Mouse (Mus musculus) liver, embryonic 16.5 days (tissue): ENCODE measurements at regions not wholly inside any gene's neighbourhood (a gene's known extent, or its start where the extent isn't known, plus 50 kb on each side); places are given as distances from the start of the nearest gene placed in this dataset.
"Not testable (repeated sequence)": the region's sequence is repeated elsewhere in the genome, so short reads cannot be mapped to it uniquely, and the experiment has no call there.

Source experiments
- ATAC-seq: fragments of 200-750 bp; cut with Nextera tagmentation; 2 replicates; pipeline ENCODE4 v1.8.0; 2017; ENCODE audit warnings: low read depth, mild to moderate bottlenecking, moderate number of reproducible peaks, moderate library complexity
- H3K27ac ChIP-seq: fragments of 300-500 bp; sonication (generic); 2 replicates; pipeline ENCODE4 v1.5.1; 2014; ENCODE audit warnings: mild to moderate bottlenecking, low read length
- H3K27me3 ChIP-seq: fragments of 300-500 bp; sonication (generic); 2 replicates; pipeline ENCODE4 v1.6.1; 2014; ENCODE audit warnings: low read depth, low read length, mixed read lengths; ENCODE audit not compliant: control insufficient read depth, insufficient read depth
- H3K36me3 ChIP-seq: fragments of 300-500 bp; sonication (generic); 2 replicates; pipeline ENCODE4 v1.6.1; 2014; ENCODE audit warnings: mild to moderate bottlenecking; ENCODE audit not compliant: control insufficient read depth, insufficient read depth
- H3K4me1 ChIP-seq: fragments of 300-500 bp; sonication (generic); 2 replicates; pipeline ENCODE4 v1.6.1; 2014; ENCODE audit warnings: low read depth, low read length, mixed read lengths; ENCODE audit not compliant: control insufficient read depth
- H3K4me2 ChIP-seq: fragments of 300-500 bp; sonication (generic); 2 replicates; pipeline ENCODE4 v1.6.1; 2014; ENCODE audit warnings: low read depth, low read length, mixed read lengths
- H3K4me3 ChIP-seq: fragments of 300-500 bp; sonication (generic); 2 replicates; pipeline ENCODE4 v1.5.1; 2014; ENCODE audit warnings: low read depth, mild to moderate bottlenecking, low read length
- H3K9ac ChIP-seq: fragments of 300-500 bp; sonication (generic); 2 replicates; pipeline ENCODE4 v1.6.1; 2014; ENCODE audit warnings: low read depth, low read length
- H3K9me3 ChIP-seq: fragments of 300-500 bp; sonication (generic); replicated peaks from 2 replicates; pipeline ENCODE4 v1.6.1; 2016; ENCODE audit warnings: low read length; ENCODE audit not compliant: control insufficient read depth
- WGBS: fragments of 180-500 bp; shearing (Covaris S2); extraction: QIAGEN DNeasy Blood & Tissue Kit; methylation state at CpG from one replicate; pipeline ENCODE4 v1.1.7; 2014; ENCODE audit not compliant: insufficient replicate concordance; 5-methylcytosine and 5-hydroxymethylcytosine counted together

DNA sequence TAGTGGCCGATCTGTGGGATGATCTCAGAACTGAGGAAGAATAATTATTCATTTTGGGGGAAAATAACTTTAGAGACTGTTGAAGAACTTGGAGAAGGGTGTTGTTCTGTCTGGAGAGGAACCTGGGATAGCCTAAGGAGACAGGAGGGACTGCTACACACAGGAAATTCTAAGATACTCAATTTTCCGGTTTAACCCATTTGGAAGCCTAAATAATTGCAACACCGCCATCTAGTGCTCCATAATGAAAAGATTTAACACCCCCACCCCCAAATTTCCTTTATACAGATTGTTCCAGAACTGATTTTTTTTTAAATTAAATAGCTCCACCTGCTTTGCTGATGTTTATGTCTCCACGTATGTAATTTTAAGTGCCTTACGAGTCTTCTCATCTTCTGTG is 157.2 kb upstream of the Adgra3 start:
- 26% methylated on average over 5 of the region's 5 CpGs for WGBS
- no peaks in the 10 kb centered on the region for H3K27me3 ChIP-seq
- no peak overlapping the region for H3K27ac ChIP-seq
- H3K9me3 ChIP-seq, result no peaks in the 10 kb centered on the region
- no peak overlapping the region for H3K9ac ChIP-seq
- no peaks in the 10 kb centered on the region; the same call in 1 of the 2 replicates for H3K4me1 ChIP-seq
- H3K4me3 ChIP-seq, result no peak overlapping the region
- no peaks in the 10 kb centered on the region for H3K36me3 ChIP-seq
- no peak for ATAC-seq
- H3K4me2 ChIP-seq, result no peak overlapping the region

DNA sequence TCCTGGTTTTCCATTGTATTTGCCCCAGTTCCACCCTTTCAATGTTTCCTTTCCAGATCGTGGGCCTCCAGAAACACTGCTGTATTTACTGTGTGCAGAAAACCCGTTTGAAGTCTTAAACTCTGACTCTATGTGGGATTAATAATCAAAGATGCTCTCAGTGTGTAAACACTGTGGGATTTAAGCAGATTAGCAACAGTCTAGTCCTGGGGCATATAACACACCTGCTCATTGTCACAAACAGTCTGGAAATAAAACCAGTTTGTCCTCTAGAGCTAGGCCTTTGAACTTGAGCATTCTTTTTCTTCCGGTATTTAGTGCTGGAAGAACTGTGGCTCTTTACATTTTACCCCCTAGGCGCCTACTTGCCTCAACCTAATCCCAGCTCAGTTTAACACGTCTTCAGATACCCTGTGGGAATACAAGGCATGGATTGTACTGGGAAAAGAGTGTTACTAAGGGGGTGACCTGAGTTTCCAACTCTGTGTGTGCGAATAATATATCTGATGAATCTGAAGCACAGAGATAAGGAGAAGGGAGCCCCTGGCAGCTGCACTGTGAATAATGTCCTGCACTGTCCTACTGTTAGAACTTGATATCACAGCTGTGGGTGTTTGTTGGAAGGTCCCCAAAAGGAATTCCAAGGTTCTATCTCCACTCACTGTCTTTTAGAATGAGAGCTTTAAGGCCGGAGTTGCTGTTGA is 143.7 kb upstream of the Adgra3 start:
- Histone ChIP-seq H3K9me3 (no peaks in the 10 kb centered on the region), H3K4me3 (no peak overlapping the region), H3K4me2 (no peak overlapping the region), H3K27ac (no peak overlapping the region), H3K9ac (no peak overlapping the region), H3K36me3 (no peaks in the 10 kb centered on the region), H3K27me3 (no peaks in the 10 kb centered on the region), H3K4me1 (no peaks in the 10 kb centered on the region)
- ATAC-seq, result no peak
- WGBS, result 46% methylated on average over 7 of the region's 7 CpGs

DNA sequence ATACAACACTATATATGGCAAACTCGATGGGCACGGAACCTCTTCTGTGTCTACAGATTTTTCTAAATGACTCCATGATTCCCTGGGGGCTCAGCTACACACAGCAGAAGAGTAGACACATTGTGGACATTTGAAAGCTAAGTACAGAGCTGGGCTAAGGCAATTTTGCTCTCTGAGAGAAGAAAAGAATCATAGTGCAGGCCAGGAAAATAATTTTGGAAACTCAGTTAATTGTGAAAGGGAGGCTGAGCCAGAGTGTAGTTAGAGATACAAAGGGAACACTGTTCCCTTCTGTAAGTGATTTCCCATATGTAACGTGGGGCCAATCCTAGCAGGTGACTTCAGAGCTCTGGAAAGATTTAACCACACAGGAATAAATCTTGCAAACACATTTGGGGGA is 137.6 kb upstream of the Adgra3 start:
- no peaks in the 10 kb centered on the region for H3K4me1 ChIP-seq
- no peak overlapping the region for H3K9ac ChIP-seq
- no peak overlapping the region for H3K4me2 ChIP-seq
- no peaks in the 10 kb centered on the region for H3K36me3 ChIP-seq
- 65% methylated on average over 3 of the region's 3 CpGs for WGBS
- H3K27me3 ChIP-seq, result no peaks in the 10 kb centered on the region
- H3K9me3 ChIP-seq, result no peaks in the 10 kb centered on the region
- no peak overlapping the region for H3K27ac ChIP-seq
- no peak overlapping the region for H3K4me3 ChIP-seq
- no peak for ATAC-seq

DNA sequence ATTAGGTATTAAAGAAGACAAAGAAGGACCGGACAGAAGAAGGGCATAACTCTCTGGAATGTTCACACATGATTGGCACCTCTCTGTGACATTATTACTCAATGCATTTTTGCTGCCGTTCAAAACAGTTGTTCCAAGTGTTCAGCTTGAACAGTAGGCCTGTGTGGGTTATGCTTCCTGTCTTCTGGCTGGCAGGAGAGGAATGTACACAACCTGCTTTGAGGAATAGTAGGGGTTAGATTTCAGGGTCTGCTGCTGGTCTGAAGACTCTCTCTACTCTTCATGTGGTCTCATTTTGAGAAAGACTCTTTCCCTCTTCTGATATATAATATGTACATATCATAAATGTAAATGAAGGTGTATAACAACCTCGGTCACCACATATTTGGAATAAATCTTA is 137.2 kb upstream of the Adgra3 start:
- no peaks in the 10 kb centered on the region for H3K9me3 ChIP-seq
- no peaks in the 10 kb centered on the region for H3K4me1 ChIP-seq
- WGBS, result 49% methylated on average over 3 of the region's 3 CpGs
- no peak overlapping the region for H3K9ac ChIP-seq
- H3K27me3 ChIP-seq, result no peaks in the 10 kb centered on the region
- ATAC-seq, result no peak
- no peak overlapping the region for H3K27ac ChIP-seq
- no peak overlapping the region for H3K4me3 ChIP-seq
- H3K36me3 ChIP-seq, result no peaks in the 10 kb centered on the region
- H3K4me2 ChIP-seq, result no peak overlapping the region

DNA sequence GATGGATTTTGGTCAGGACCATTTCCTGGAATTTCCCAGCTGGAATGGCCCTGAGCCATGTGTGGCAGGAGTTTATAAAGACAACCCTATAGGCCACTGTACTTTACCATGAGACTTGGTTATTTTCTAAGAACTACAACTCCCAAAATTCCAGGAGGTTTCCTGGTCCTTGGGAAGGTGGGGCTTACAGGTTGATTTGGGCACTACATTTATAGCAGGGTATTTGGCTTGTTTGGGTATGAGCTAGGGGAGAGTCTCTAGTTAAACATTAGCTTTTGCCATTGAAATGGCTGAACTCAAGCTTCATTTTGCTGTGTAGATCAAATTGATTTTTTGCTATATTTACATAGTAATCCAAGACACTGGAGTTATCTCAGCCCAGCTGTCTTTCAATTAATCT is 130.6 kb upstream of the Adgra3 start:
- Histone ChIP-seq H3K9ac (no peak overlapping the region), H3K9me3 (no peaks in the 10 kb centered on the region; the same call in 1 of the 2 replicates), H3K27me3 (no peaks in the 10 kb centered on the region), H3K4me1 (no peaks in the 10 kb centered on the region), H3K36me3 (no peaks in the 10 kb centered on the region), H3K4me2 (no peak overlapping the region), H3K27ac (no peak overlapping the region), H3K4me3 (no peak overlapping the region)
- no peak for ATAC-seq

DNA sequence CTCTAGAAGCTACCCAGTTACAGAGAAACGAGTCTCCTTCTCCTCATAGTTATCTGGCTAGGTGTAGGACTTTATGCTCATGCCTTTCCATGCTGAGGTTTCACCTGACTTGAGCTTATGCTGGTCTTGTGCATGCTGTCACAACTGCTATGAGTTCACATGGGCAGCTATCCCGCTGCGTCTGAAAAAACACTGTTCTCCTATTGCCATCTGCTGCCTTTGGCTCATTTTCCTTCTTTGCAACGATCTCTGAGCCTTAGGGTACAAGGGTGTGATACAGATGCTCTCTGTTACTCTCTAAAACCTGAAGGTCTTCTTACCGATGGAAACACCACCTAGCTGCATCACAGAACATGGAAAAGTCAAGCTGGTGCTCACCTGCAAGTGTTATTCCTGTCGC is 123.9 kb upstream of the Adgra3 start:
- Histone ChIP-seq H3K36me3 (no peaks in the 10 kb centered on the region), H3K4me3 (no peak overlapping the region), H3K4me2 (no peak overlapping the region), H3K9ac (no peak overlapping the region), H3K4me1 (no peaks in the 10 kb centered on the region), H3K27me3 (no peaks in the 10 kb centered on the region), H3K27ac (no peak overlapping the region), H3K9me3 (no peaks in the 10 kb centered on the region; the same call in 1 of the 2 replicates)
- no peak for ATAC-seq
- WGBS, result 59% methylated on average over 6 of the region's 6 CpGs

GRCm38 (mm10) chr5:50156557-50156956 is 97.8 kb upstream of the Adgra3 start:
- Histone ChIP-seq H3K4me3 (no peak overlapping the region), H3K4me1 (peaks cover 13% of the 10 kb centered on the region), H3K9me3 (no peaks in the 10 kb centered on the region), H3K4me2 (no peak overlapping the region), H3K36me3 (no peaks in the 10 kb centered on the region), H3K27me3 (no peaks in the 10 kb centered on the region), H3K27ac (no peak overlapping the region), H3K9ac (no peak overlapping the region)
- no peak for ATAC-seq
- WGBS, result 45% methylated on average over 1 of the region's 1 CpGs

DNA sequence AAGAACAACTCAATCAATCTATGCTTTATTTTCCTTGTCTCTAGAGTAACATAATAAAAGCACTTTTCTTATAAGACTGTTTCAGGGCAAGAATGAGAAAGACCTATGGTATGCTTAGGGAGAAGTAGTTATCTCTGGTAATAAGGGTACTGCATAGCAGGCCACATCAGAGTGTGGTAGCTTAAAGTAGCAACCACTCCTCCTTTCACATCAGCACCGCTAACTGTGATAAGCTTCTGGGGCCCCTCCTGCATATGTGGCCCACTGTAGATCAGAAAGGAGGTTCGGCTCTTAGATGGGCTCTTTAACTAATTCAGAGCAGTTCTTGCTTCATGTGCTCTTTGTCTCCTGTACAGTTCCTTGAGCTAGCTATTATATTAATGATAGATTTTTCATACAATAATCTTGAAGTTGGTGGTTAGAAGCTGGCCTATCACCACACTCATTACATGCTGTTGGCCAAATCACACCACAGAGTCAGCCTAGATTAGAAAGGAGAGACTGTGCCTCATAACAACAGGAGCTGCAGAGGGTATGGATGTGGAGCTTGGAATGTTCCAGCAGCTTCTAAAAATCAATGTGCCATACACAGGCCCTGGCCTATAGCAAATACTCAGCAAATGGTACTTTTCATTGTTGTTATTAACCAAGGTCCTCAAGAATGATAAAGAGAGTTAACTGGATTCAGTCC is 96.5 kb upstream of the Adgra3 start:
- not testable (repeated sequence) for H3K4me2 ChIP-seq

DNA sequence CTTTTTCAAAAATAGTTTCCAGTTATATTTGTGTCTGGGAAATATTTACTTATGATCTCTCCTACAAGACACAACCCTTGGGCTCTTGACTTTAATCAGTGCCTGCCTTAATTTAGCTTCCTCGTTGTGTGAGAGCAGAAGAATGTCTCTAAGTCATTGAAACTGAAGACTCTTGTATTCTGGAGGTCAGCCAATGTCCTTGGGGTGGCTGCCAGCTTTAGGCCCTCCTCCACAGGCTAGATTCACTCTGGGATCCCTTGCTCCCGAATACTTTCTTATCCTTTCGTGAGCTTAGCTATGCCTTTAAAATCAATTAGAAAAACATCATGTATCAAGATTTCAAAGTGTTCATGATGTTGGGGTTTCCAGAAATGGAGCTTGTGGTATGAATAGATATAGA is 88.1 kb upstream of the Adgra3 start:
- Histone ChIP-seq H3K27me3 (no peaks in the 10 kb centered on the region), H3K4me1 (peaks cover 2% of the 10 kb centered on the region; the same call in 1 of the 2 replicates), H3K27ac (no peak overlapping the region), H3K4me2 (no peak overlapping the region), H3K9ac (no peak overlapping the region), H3K4me3 (no peak overlapping the region), H3K9me3 (no peaks in the 10 kb centered on the region), H3K36me3 (no peaks in the 10 kb centered on the region)
- no peak for ATAC-seq
- WGBS, result 59% methylated on average over 3 of the region's 3 CpGs

More for the DNA sequence above, 96.5 kb upstream of the Adgra3 start:
- H3K9ac ChIP-seq, H3K27me3 ChIP-seq, H3K9me3 ChIP-seq, H3K27ac ChIP-seq, H3K36me3 ChIP-seq, H3K4me3 ChIP-seq: not testable (repeated sequence)
- 36% methylated on average over 2 of the region's 2 CpGs for WGBS
- peak; percentile 90 for ATAC-seq
- peaks cover 13% of the 10 kb centered on the region for H3K4me1 ChIP-seq
